Mouse (Mus musculus) gastrocnemius, postnatal 25 days (tissue): ENCODE measurements around the gene Ehbp1. TPM values are rescaled to one million over a fixed set of nuclear protein-coding genes. Genes with fewer than 3 reads are reported as not detected.

Experiments
- DNase-seq: peaks from one replicate; pipeline ENCODE4 v3.0.0; 2022
- total RNA-seq, 2 experiments: library from RNA; stranded (reverse); gene quantifications; 1 replicate in 1 of 2; 2 replicates in 1 of 2; pipeline ENCODE4 v1.2.3; 2021

Ehbp1 gene
- total RNA-seq, 2 experiments from 2014 or later = 11.0 to 14.3 TPM

- no peak for DNase-seq
These were observed 284.6 kb downstream of the Ehbp1 start for GRCm38 (mm10) chr11:22057538-22057937.

- no peak for DNase-seq
These were observed 286.2 kb downstream of the Ehbp1 start for GRCm38 (mm10) chr11:22055908-22056307.

- no peak for DNase-seq
These were observed 288.9 kb downstream of the Ehbp1 start for GRCm38 (mm10) chr11:22053034-22053668.

GRCm38 (mm10) chr11:22050864-22051263, 291.2 kb downstream of the Ehbp1 start:
- DNase-seq = no peak

GRCm38 (mm10) chr11:22039854-22040426, 302.2 kb downstream of the Ehbp1 start:
- no peak for DNase-seq

GRCm38 (mm10) chr11:22034564-22035105, 307.5 kb downstream of the Ehbp1 start:
- DNase-seq = no peak

GRCm38 (mm10) chr11:22033582-22033981, 308.5 kb downstream of the Ehbp1 start:
- DNase-seq = no peak

GRCm38 (mm10) chr11:22020602-22021001, 321.5 kb downstream of the Ehbp1 start:
- no peak for DNase-seq

- DNase-seq = no peak
These were observed 324.6 kb downstream of the Ehbp1 start for GRCm38 (mm10) chr11:22017444-22017843.

GRCm38 (mm10) chr11:22016341-22016740, 325.8 kb downstream of the Ehbp1 start:
- DNase-seq = no peak

GRCm38 (mm10) chr11:22008817-22009216, 333.3 kb downstream of the Ehbp1 start:
- no peak for DNase-seq

- no peak for DNase-seq
These were observed 333.9 kb downstream of the Ehbp1 start for GRCm38 (mm10) chr11:22008129-22008596.

GRCm38 (mm10) chr11:22007781-22008110, 334.3 kb downstream of the Ehbp1 start:
- no peak for DNase-seq

- DNase-seq = no peak
These were observed 334.9 kb downstream of the Ehbp1 start for GRCm38 (mm10) chr11:22007088-22007780.

GRCm38 (mm10) chr11:22006471-22007087, 335.5 kb downstream of the Ehbp1 start:
- no peak for DNase-seq

GRCm38 (mm10) chr11:22005281-22005870, 336.7 kb downstream of the Ehbp1 start:
- DNase-seq = no peak

- DNase-seq = no peak
These were observed 337.7 kb downstream of the Ehbp1 start for GRCm38 (mm10) chr11:22004331-22004841.

- no peak for DNase-seq
These were observed 338.6 kb downstream of the Ehbp1 start for GRCm38 (mm10) chr11:22003341-22003981.

- DNase-seq = no peak
These were observed 339.2 kb downstream of the Ehbp1 start, which contains the start of gene Otx1 for GRCm38 (mm10) chr11:22002783-22003340. Otx1 (minus strand) TSS chr11:22002897.

- DNase-seq = no peak
These were observed 339.9 kb downstream of the Ehbp1 start for GRCm38 (mm10) chr11:22002062-22002782.
